Mouse (Mus musculus): ENCODE data around the gene Chit1. TPM values are rescaled to one million over a fixed set of nuclear protein-coding genes. Genes with fewer than 3 reads are reported as not detected.

The Chit1 gene
- polyA plus RNA-seq, 1 experiment = 0.08 TPM

DNA sequence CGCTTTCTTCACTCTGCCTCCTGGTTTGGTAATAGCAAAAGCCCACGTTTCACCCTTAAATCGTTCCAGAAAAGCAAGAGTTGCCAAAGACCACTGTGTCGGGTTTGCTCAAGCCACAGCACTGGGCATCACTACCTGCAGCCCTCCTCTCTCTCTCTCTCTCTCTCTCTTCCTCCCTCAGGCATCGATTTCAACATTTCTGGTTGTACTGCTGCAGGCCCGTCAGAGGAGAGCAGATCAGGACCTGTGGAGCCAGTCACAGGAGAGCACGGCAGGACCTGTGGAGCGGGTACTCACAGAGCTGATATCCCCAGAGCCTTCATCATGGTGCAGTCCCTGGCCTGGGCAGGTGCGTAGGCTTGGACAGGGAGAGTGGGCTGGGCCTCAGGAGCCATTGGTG lies 27.4 kb downstream of the Chit1 start:
- Histone ChIP-seq H3ac (ENCODE audit: control insufficient read depth, insufficient read length) (no peak overlapping the region), H3K79me2 (ENCODE audit: control insufficient read depth, insufficient read depth) (no peaks in the 10 kb centered on the region), H3K36me3 (ENCODE audit: control insufficient read depth, insufficient read depth) (no peaks in the 10 kb centered on the region), H3K27me3 (ENCODE audit: control insufficient read depth, insufficient read depth, insufficient read length) (peaks cover 76% of the 10 kb centered on the region), H3K4me2 (ENCODE audit: low read depth) (no peak overlapping the region), H3K4me3 (no peak overlapping the region)
- TF ChIP-seq CEBPB (IDR thresholded peaks at IDR 0.05; ENCODE audit: insufficient read depth, poor library complexity, severe bottlenecking) (no peak), POLR2AphosphoS2 (IDR thresholded peaks at IDR 0.05; ENCODE audit: insufficient read length, low read depth) (no peak), REST (IDR thresholded peaks at IDR 0.05; ENCODE audit: insufficient read depth, insufficient read length) (no peak), POLR2A (IDR thresholded peaks at IDR 0.05; ENCODE audit: insufficient read length, low read depth) (no peak), MYOG (IDR thresholded peaks at IDR 0.05; ENCODE audit: control insufficient read depth in 1 of 3, insufficient read depth in 1 of 3, insufficient read length in 2 of 3, low read depth in 2 of 3) (no peak), SRF (IDR thresholded peaks at IDR 0.05; ENCODE audit: control insufficient read depth, insufficient read length, low read depth) (no peak), USF1 (IDR thresholded peaks at IDR 0.05; ENCODE audit: low read depth) (no peak), MYOD1 (IDR thresholded peaks at IDR 0.05; ENCODE audit: control insufficient read depth in 1 of 3, insufficient read length in 2 of 3, low read depth in 2 of 3) (no peak), MAX (IDR thresholded peaks at IDR 0.05; ENCODE audit: low read depth) (no peak), E2F4 (IDR thresholded peaks at IDR 0.05; ENCODE audit: insufficient read depth) (no peak), TCF12 (IDR thresholded peaks at IDR 0.05; ENCODE audit: insufficient read depth, poor library complexity, severe bottlenecking) (no peak), TCF3 (IDR thresholded peaks at IDR 0.05; ENCODE audit: insufficient read length, low read depth) (no peak)

DNA sequence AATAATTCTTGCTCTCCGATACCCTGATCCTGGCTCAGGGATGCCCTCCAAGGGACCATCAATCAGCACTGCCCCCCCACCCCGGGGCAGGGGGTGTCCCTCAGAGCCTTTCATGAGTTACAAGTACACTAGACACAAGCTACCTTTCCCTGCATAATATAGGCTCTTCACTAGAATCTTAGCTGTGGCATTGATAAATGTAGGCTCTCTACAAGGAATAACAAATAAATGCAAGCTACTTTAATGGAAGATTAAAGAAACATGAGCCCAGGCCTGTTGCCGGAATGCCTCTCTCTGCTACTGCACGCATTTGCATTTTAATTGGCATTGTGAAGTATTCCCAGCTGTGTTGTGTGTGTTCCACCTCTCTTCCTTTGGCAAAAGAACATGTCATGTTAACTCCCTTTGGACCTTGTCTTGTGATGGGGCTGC lies 31.3 kb downstream of the Chit1 start:
- Histone ChIP-seq H3K27me3 (ENCODE audit: control insufficient read depth, insufficient read depth, insufficient read length) (peaks cover 85% of the 10 kb centered on the region), H3K4me3 (no peak overlapping the region), H3ac (ENCODE audit: control insufficient read depth, insufficient read length) (no peak overlapping the region), H3K4me2 (ENCODE audit: low read depth) (no peak overlapping the region), H3K79me2 (ENCODE audit: control insufficient read depth, insufficient read depth) (no peaks in the 10 kb centered on the region), H3K36me3 (ENCODE audit: control insufficient read depth, insufficient read depth) (no peaks in the 10 kb centered on the region)
- TF ChIP-seq POLR2A (IDR thresholded peaks at IDR 0.05; ENCODE audit: insufficient read length, low read depth) (no peak), TCF12 (IDR thresholded peaks at IDR 0.05; ENCODE audit: insufficient read depth, poor library complexity, severe bottlenecking) (no peak), MYOG (IDR thresholded peaks at IDR 0.05; ENCODE audit: control insufficient read depth in 1 of 3, insufficient read depth in 1 of 3, insufficient read length in 2 of 3, low read depth in 2 of 3) (no peak), POLR2AphosphoS2 (IDR thresholded peaks at IDR 0.05; ENCODE audit: insufficient read length, low read depth) (no peak), REST (IDR thresholded peaks at IDR 0.05; ENCODE audit: insufficient read depth, insufficient read length) (no peak), MYOD1 (IDR thresholded peaks at IDR 0.05; ENCODE audit: control insufficient read depth in 1 of 3, insufficient read length in 2 of 3, low read depth in 2 of 3) (no peak), SRF (IDR thresholded peaks at IDR 0.05; ENCODE audit: control insufficient read depth, insufficient read length, low read depth) (no peak), CEBPB (IDR thresholded peaks at IDR 0.05; ENCODE audit: insufficient read depth, poor library complexity, severe bottlenecking) (no peak), USF1 (IDR thresholded peaks at IDR 0.05; ENCODE audit: low read depth) (no peak), TCF3 (IDR thresholded peaks at IDR 0.05; ENCODE audit: insufficient read length, low read depth) (no peak), MAX (IDR thresholded peaks at IDR 0.05; ENCODE audit: low read depth) (no peak), E2F4 (IDR thresholded peaks at IDR 0.05; ENCODE audit: insufficient read depth) (no peak)

DNA sequence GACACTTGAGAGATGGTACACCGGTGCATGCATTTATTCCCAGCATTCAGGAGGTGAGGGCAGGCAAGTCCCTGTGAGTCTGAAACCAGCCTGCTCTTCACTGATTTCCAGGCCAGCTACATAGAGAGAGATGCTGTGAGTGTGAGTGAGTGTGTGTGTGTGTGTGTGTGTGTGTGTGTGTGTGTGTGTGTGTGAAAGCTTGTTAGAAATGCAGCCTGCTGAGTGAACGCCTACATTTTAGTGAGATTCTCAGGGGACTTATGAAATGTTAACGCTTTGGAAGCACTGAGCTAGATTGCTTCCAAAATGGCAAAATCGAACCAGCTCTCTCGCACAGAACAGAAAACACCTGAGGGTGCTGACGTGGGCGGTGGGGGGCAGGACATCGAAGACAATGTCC lies 35.0 kb downstream of the Chit1 start:
- no peaks in the 10 kb centered on the region for H3K79me2 ChIP-seq (ENCODE audit: control insufficient read depth, insufficient read depth)
- peaks cover 65% of the 10 kb centered on the region for H3K27me3 ChIP-seq (ENCODE audit: control insufficient read depth, insufficient read depth, insufficient read length)
- TF ChIP-seq MAX (IDR thresholded peaks at IDR 0.05; ENCODE audit: low read depth) (no peak), POLR2A (IDR thresholded peaks at IDR 0.05; ENCODE audit: insufficient read length, low read depth) (no peak), USF1 (IDR thresholded peaks at IDR 0.05; ENCODE audit: low read depth) (no peak), MYOD1 (IDR thresholded peaks at IDR 0.05; ENCODE audit: control insufficient read depth in 1 of 3, insufficient read length in 2 of 3, low read depth in 2 of 3) (no peak), MYOG (IDR thresholded peaks at IDR 0.05; ENCODE audit: control insufficient read depth in 1 of 3, insufficient read depth in 1 of 3, insufficient read length in 2 of 3, low read depth in 2 of 3) (no peak), TCF12 (IDR thresholded peaks at IDR 0.05; ENCODE audit: insufficient read depth, poor library complexity, severe bottlenecking) (no peak), E2F4 (IDR thresholded peaks at IDR 0.05; ENCODE audit: insufficient read depth) (no peak), CEBPB (IDR thresholded peaks at IDR 0.05; ENCODE audit: insufficient read depth, poor library complexity, severe bottlenecking) (no peak), TCF3 (IDR thresholded peaks at IDR 0.05; ENCODE audit: insufficient read length, low read depth) (no peak), POLR2AphosphoS2 (IDR thresholded peaks at IDR 0.05; ENCODE audit: insufficient read length, low read depth) (no peak), REST (IDR thresholded peaks at IDR 0.05; ENCODE audit: insufficient read depth, insufficient read length) (no peak), SRF (IDR thresholded peaks at IDR 0.05; ENCODE audit: control insufficient read depth, insufficient read length, low read depth) (no peak)
- no peaks in the 10 kb centered on the region for H3K36me3 ChIP-seq (ENCODE audit: control insufficient read depth, insufficient read depth)
- no peak overlapping the region for H3K4me2 ChIP-seq (ENCODE audit: low read depth)
- no peak overlapping the region for H3K4me3 ChIP-seq
- H3ac ChIP-seq (ENCODE audit: control insufficient read depth, insufficient read length) = no peak overlapping the region

DNA sequence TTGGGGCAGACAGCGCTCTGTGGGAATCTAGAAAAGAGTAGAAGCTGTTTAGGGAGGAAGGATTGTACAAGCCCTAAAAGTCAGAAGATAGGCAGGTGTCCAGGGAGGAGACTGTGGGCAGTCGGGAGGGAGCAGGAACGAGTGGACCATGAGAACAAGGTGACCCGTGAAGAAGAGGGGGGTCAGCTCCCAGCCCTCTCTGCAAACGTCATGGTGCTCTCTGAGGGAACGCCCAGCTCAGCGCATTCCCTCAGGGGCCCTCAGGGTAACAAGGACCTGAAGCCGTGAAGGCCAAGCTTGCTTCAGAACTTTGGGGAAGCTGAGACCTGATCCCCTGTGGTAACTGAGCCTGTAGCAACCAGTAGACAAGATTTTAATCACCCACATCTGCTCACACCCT lies 39.0 kb downstream of the Chit1 start:
- H3K4me2 ChIP-seq (ENCODE audit: low read depth) = no peak overlapping the region
- H3ac ChIP-seq (ENCODE audit: control insufficient read depth, insufficient read length) = no peak overlapping the region
- TF ChIP-seq USF1 (IDR thresholded peaks at IDR 0.05; ENCODE audit: low read depth) (no peak), MYOD1 (IDR thresholded peaks at IDR 0.05; ENCODE audit: control insufficient read depth in 1 of 3, insufficient read length in 2 of 3, low read depth in 2 of 3) (no peak), MYOG (IDR thresholded peaks at IDR 0.05; ENCODE audit: control insufficient read depth in 1 of 3, insufficient read depth in 1 of 3, insufficient read length in 2 of 3, low read depth in 2 of 3) (no peak), CEBPB (IDR thresholded peaks at IDR 0.05; ENCODE audit: insufficient read depth, poor library complexity, severe bottlenecking) (no peak), TCF12 (IDR thresholded peaks at IDR 0.05; ENCODE audit: insufficient read depth, poor library complexity, severe bottlenecking) (no peak), REST (IDR thresholded peaks at IDR 0.05; ENCODE audit: insufficient read depth, insufficient read length) (no peak), SRF (IDR thresholded peaks at IDR 0.05; ENCODE audit: control insufficient read depth, insufficient read length, low read depth) (no peak), MAX (IDR thresholded peaks at IDR 0.05; ENCODE audit: low read depth) (no peak), TCF3 (IDR thresholded peaks at IDR 0.05; ENCODE audit: insufficient read length, low read depth) (no peak), POLR2A (IDR thresholded peaks at IDR 0.05; ENCODE audit: insufficient read length, low read depth) (no peak), E2F4 (IDR thresholded peaks at IDR 0.05; ENCODE audit: insufficient read depth) (no peak), POLR2AphosphoS2 (IDR thresholded peaks at IDR 0.05; ENCODE audit: insufficient read length, low read depth) (no peak)
- H3K79me2 ChIP-seq (ENCODE audit: control insufficient read depth, insufficient read depth) = no peaks in the 10 kb centered on the region
- H3K36me3 ChIP-seq (ENCODE audit: control insufficient read depth, insufficient read depth) = no peaks in the 10 kb centered on the region
- no peak overlapping the region for H3K4me3 ChIP-seq
- peaks cover 33% of the 10 kb centered on the region for H3K27me3 ChIP-seq (ENCODE audit: control insufficient read depth, insufficient read depth, insufficient read length)

Data from myocyte (in vitro differentiated cells).